Mouse (Mus musculus) heart, embryonic 10.5 days (tissue): ENCODE data around the gene Prpf3. TPM values are rescaled to one million over a fixed set of nuclear protein-coding genes. Genes with fewer than 3 reads are reported as not detected.
"Not testable (repeated sequence)": the region's sequence is repeated elsewhere in the genome, so short reads cannot be mapped to it uniquely, and the experiment has no call there.

Experiments used
- DNase-seq: peaks from one replicate; pipeline ENCODE4 v3.0.0-alpha.2; 2017; ENCODE audit warnings: low spot score
- H3K27ac ChIP-seq: fragments of 300-500 bp; sonication (generic); 2 replicates; pipeline ENCODE4 v1.5.1; 2016; ENCODE audit warnings: mild to moderate bottlenecking
- H3K27me3 ChIP-seq: fragments of 300-500 bp; sonication (generic); 2 replicates; pipeline ENCODE4 v1.6.1; 2016; ENCODE audit warnings: mild to moderate bottlenecking; ENCODE audit not compliant: poor library complexity, insufficient read depth, severe bottlenecking
- H3K36me3 ChIP-seq: fragments of 300-500 bp; sonication (generic); 2 replicates; pipeline ENCODE4 v1.6.1; 2016; ENCODE audit warnings: mild to moderate bottlenecking, moderate library complexity
- H3K4me1 ChIP-seq: fragments of 300-500 bp; sonication (generic); 2 replicates; pipeline ENCODE4 v1.6.1; 2016; ENCODE audit warnings: mild to moderate bottlenecking
- H3K4me3 ChIP-seq: fragments of 300-500 bp; sonication (generic); 2 replicates; pipeline ENCODE4 v1.5.1; 2016; ENCODE audit warnings: mild to moderate bottlenecking, moderate library complexity
- H3K9me3 ChIP-seq: fragments of 300-500 bp; sonication (generic); 2 replicates; pipeline ENCODE4 v1.6.1; 2016; ENCODE audit warnings: mild to moderate bottlenecking, moderate library complexity
- WGBS: fragments of 180-500 bp; shearing (Covaris S2); methylation state at CpG from one replicate; pipeline ENCODE4 v1.1.7; 2016; 5-methylcytosine and 5-hydroxymethylcytosine counted together
- polyA plus RNA-seq: library from polyadenylated mRNA; unstranded; fragments of >200 nt; fragmentation: Nextera tagmentation; extraction: Ambion mirVana; gene quantifications from 2 replicates; pipeline ENCODE4 v1.2.1, GENCODE M21; 2016

Prpf3 gene
- polyA plus RNA-seq, 1 experiment from 2014 or later, result 55.1 TPM

GRCm38 (mm10) chr3:95867408-95867807, 11.7 kb upstream of the Prpf3 start:
- no peak for DNase-seq
- Histone ChIP-seq H3K9me3 (no peaks in the 10 kb centered on the region), H3K4me1 (peaks cover 19% of the 10 kb centered on the region), H3K27me3 (no peaks in the 10 kb centered on the region), H3K4me3 (no peak overlapping the region), H3K36me3 (peaks cover 71% of the 10 kb centered on the region), H3K27ac (no peak overlapping the region)
- WGBS, result 88% methylated on average over 2 of the region's 2 CpGs

DNA sequence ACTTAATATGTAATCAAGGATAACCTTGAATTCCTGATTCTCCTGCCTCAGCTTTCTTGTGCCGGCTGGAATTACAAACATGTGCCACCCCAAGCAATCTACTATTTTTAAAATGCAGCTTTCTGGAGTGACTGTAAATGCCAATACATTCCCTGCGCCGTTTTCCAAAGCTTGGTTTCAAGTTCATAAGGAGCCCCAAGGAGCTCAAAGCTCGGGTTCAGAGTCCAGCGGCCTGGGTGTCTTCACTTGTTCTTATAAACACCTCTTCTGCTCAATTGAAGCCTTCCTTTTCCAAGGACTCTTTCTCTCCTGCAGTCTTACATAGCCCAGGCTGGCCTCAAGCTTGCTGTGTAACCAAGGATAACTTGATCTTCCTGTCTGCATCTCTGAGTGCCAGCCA, 10.4 kb upstream of the Prpf3 start:
- no peak for DNase-seq
- no peak overlapping the region for H3K27ac ChIP-seq
- no peaks in the 10 kb centered on the region for H3K9me3 ChIP-seq
- no peak overlapping the region for H3K4me3 ChIP-seq
- peaks cover 75% of the 10 kb centered on the region for H3K36me3 ChIP-seq
- 89% methylated on average over 5 of the region's 5 CpGs for WGBS
- no peaks in the 10 kb centered on the region for H3K27me3 ChIP-seq
- peaks cover 14% of the 10 kb centered on the region; the same call in 1 of the 2 replicates for H3K4me1 ChIP-seq

DNA sequence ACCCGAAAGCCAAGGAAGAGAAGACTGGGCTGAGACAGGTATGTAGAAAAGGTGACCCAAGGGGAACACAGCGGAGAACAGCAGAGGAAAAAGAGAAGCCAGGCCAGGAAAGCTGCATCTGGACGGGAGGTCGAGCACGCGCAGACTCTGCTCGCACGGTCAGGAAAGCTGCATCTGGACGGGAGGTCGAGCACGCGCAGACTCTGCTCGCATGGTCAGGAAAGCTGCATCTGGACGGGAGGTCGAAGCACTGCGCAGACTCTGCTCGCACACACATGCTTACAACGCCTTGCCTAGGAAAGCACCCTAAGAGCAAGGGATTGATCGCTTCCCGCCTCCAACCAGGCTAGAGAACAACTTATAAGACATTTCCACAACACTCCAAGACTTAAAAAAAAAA, 9.9 kb upstream of the Prpf3 start:
- H3K27ac ChIP-seq, result no peak overlapping the region
- no peak overlapping the region for H3K4me3 ChIP-seq
- no peaks in the 10 kb centered on the region for H3K9me3 ChIP-seq
- no peak for DNase-seq
- H3K36me3 ChIP-seq, result peaks cover 75% of the 10 kb centered on the region
- 88% methylated on average over 20 of the region's 20 CpGs for WGBS
- H3K4me1 ChIP-seq, result peaks cover 14% of the 10 kb centered on the region; the same call in 1 of the 2 replicates
- no peaks in the 10 kb centered on the region for H3K27me3 ChIP-seq

DNA sequence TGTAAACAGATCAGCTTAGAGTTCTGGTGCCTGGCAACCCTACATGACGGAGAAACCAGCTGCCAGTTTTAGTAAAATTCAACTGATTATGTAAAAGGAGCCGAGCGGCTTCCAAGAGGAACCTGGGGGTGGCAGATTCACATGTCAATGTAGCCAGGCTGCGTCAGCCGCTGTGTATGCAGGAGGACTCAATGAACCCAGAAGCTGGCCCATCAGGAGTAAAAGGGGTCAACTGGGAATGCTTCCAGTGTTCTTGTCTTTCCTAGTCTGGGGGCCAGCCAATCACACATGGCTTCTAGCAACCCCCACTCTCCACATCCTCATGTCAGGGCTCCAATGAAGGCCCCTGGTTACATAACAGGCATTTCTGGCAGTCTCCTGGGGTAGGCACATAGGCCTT, 9.4 kb upstream of the Prpf3 start:
- Histone ChIP-seq H3K4me1 (peaks cover 10% of the 10 kb centered on the region; the same call in 1 of the 2 replicates), H3K9me3 (no peaks in the 10 kb centered on the region), H3K27me3 (no peaks in the 10 kb centered on the region), H3K27ac (no peak overlapping the region), H3K4me3 (no peak overlapping the region), H3K36me3 (peaks cover 72% of the 10 kb centered on the region)
- no peak for DNase-seq
- WGBS, result 87% methylated on average over 5 of the region's 5 CpGs

DNA sequence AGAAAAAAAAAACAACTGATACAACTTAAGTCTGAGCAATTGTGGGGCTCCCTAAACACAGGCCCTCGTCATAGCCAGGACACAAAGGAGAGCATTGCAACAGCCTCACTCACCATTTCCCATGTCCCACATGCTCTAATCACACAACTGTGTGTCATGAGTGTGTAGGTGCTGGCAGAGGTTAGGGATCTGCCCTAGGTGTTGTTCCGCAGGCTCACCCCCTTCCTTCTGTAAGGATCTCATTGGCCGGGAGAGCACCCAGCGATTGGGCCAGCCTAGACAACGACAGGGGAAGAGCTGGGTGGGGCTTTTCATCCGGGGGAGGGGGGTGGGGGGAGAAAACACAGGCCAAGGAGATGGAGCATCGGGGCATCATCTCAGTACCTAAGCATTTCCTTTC, 7.9 kb upstream of the Prpf3 start:
- WGBS, result 64% methylated on average over 7 of the region's 7 CpGs
- no peak for DNase-seq
- peaks cover 9% of the 10 kb centered on the region; the same call in 1 of the 2 replicates for H3K4me1 ChIP-seq
- H3K27ac ChIP-seq, result no peak overlapping the region
- H3K36me3 ChIP-seq, result peaks cover 58% of the 10 kb centered on the region
- no peaks in the 10 kb centered on the region for H3K9me3 ChIP-seq
- no peak overlapping the region for H3K4me3 ChIP-seq
- H3K27me3 ChIP-seq, result no peaks in the 10 kb centered on the region

- Histone ChIP-seq H3K27me3 (no peaks in the 10 kb centered on the region), H3K27ac (no peak overlapping the region), H3K4me1 (peaks cover 9% of the 10 kb centered on the region; the same call in 1 of the 2 replicates), H3K36me3 (peaks cover 43% of the 10 kb centered on the region), H3K4me3 (no peak overlapping the region), H3K9me3 (no peaks in the 10 kb centered on the region)
- 65% methylated on average over 2 of the region's 2 CpGs for WGBS
- DNase-seq, result no peak
These were observed 6.1 kb upstream of the Prpf3 start for GRCm38 (mm10) chr3:95861796-95862195.

DNA sequence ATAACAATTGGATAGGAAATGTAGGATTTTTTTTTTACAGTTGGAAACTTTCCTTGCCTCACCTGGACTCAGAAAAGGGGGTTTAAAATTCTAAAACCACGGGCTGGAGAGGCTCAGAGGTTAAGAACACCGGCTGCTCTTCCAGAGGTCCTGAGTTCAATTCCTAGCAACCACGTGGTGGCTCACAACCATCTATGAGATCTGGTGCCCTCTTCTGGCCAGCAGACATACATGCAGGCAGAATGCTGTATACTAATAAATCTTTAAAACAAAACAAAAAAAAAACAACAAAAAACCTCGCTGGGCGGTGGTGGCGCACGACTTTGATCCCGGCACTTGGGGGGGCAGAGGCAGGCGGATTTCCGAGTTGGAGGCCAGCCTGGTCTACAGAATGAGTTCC, 5.5 kb upstream of the Prpf3 start:
- no peak for DNase-seq
- peaks cover 38% of the 10 kb centered on the region for H3K36me3 ChIP-seq
- WGBS, result 72% methylated on average over 10 of the region's 10 CpGs
- no peaks in the 10 kb centered on the region for H3K9me3 ChIP-seq
- no peak overlapping the region for H3K27ac ChIP-seq
- peaks cover 9% of the 10 kb centered on the region; the same call in 1 of the 2 replicates for H3K4me1 ChIP-seq
- no peak overlapping the region for H3K4me3 ChIP-seq
- H3K27me3 ChIP-seq, result no peaks in the 10 kb centered on the region

- H3K27me3 ChIP-seq, result no peaks in the 10 kb centered on the region
- no peaks in the 10 kb centered on the region for H3K9me3 ChIP-seq
- no peak overlapping the region for H3K4me3 ChIP-seq
- 82% methylated on average over 3 of the region's 3 CpGs for WGBS
- H3K27ac ChIP-seq, result no peak overlapping the region
- H3K4me1 ChIP-seq, result peaks cover 9% of the 10 kb centered on the region; the same call in 1 of the 2 replicates
- H3K36me3 ChIP-seq, result peaks cover 31% of the 10 kb centered on the region
- DNase-seq, result no peak
These were observed 4.6 kb upstream of the Prpf3 start for GRCm38 (mm10) chr3:95860323-95860722.

GRCm38 (mm10) chr3:95858278-95858677, 2.6 kb upstream of the Prpf3 start:
- H3K4me1 ChIP-seq, H3K4me3 ChIP-seq, H3K27ac ChIP-seq, H3K9me3 ChIP-seq, H3K27me3 ChIP-seq, DNase-seq: not testable (repeated sequence)
- H3K36me3 ChIP-seq, result peaks cover 15% of the 10 kb centered on the region
- 91% methylated on average over 3 of the region's 3 CpGs for WGBS

GRCm38 (mm10) chr3:95857050-95857449, 1.4 kb upstream of the Prpf3 start:
- 81% methylated on average over 1 of the region's 1 CpGs for WGBS
- not testable (repeated sequence) for H3K9me3 ChIP-seq, H3K4me3 ChIP-seq, H3K4me1 ChIP-seq, DNase-seq, H3K27me3 ChIP-seq, H3K27ac ChIP-seq
- peaks cover 20% of the 10 kb centered on the region for H3K36me3 ChIP-seq

DNA sequence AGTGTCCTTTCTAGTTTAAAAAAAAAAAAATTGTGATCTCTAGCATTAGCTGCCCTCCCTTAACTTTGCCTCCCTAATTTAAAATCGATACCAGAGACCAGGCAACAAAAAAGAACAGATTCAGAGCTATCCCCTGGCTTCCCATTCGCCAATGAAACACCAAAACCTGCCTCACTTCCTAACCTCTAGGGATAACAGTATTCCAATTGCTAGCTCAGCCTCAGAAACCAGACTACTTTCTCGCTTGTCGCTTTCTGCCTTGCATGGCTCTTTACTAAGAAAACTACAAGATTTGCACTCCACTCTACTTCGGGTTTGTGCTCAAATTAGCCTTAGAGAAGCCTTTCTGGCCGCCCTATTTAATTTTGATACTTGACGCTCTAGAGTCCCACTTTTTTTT, 430 bp upstream of the Prpf3 start:
- Histone ChIP-seq H3K36me3 (peaks cover 25% of the 10 kb centered on the region), H3K4me3 (peak overlapping the region; percentile 85), H3K4me1 (peaks cover 8% of the 10 kb centered on the region), H3K27ac (peak overlapping the region; percentile 89), H3K27me3 (no peaks in the 10 kb centered on the region), H3K9me3 (no peaks in the 10 kb centered on the region)
- no peak for DNase-seq
- 23% methylated on average over 7 of the region's 7 CpGs for WGBS

DNA sequence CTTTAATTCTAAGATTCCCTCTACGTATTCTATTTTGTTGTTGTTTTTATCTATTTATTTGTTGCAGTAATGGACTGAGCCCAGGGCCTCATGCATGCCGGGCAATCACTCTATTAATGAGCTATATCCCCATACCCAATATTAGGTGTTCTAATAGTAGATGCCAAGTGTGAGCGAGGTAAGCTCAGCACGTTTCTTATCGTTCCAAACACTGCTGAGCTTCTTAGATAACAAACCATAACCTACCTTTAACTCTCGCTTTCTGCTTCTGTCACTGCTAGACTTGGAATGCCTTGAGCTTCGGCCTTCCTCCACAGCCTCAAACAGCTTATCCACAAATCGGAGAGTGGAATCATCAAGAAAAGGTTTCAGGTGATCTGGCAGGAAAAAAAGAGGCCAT, 4.4 kb downstream of the Prpf3 start:
- H3K9me3 ChIP-seq, result no peaks in the 10 kb centered on the region
- no peak overlapping the region for H3K27ac ChIP-seq
- peaks cover 8% of the 10 kb centered on the region for H3K4me1 ChIP-seq
- peaks cover 73% of the 10 kb centered on the region for H3K36me3 ChIP-seq
- DNase-seq, result no peak
- H3K27me3 ChIP-seq, result no peaks in the 10 kb centered on the region
- H3K4me3 ChIP-seq, result no peak overlapping the region
- 88% methylated on average over 8 of the region's 8 CpGs for WGBS

DNA sequence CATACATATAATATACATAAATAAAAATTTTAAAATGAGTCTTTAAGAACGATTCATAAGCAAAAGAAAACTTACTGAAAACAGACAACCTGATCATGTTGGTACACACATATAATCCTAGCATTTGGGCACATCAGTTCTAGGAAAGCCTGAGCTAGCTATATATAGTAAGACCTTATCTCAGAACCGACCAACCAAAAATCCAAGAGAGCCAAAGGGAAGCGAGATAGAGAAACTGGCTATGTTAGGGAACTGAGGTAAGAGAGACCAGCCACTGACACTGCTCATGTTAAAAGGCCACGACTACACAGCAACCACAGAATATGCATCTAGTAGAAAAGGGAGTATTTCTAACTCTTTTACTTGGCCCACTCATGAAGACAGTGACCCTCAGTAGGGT, 5.1 kb downstream of the Prpf3 start:
- Histone ChIP-seq H3K27ac (no peak overlapping the region; the same call in 1 of the 2 replicates), H3K4me1 (peaks cover 8% of the 10 kb centered on the region), H3K27me3 (no peaks in the 10 kb centered on the region), H3K4me3 (no peak overlapping the region), H3K9me3 (no peaks in the 10 kb centered on the region), H3K36me3 (peaks cover 80% of the 10 kb centered on the region)
- 44% methylated on average over 4 of the region's 4 CpGs for WGBS
- DNase-seq, result no peak

GRCm38 (mm10) chr3:95842503-95843214, 13.0 kb downstream of the Prpf3 start:
- 87% methylated on average over 3 of the region's 3 CpGs for WGBS
- peaks cover 95% of the 10 kb centered on the region for H3K36me3 ChIP-seq

More at GRCm38 (mm10) chr3:95842503-95843214, 13.0 kb downstream of the Prpf3 start:
- Histone ChIP-seq H3K4me3 (no peak overlapping the region), H3K27ac (no peak overlapping the region), H3K4me1 (no peaks in the 10 kb centered on the region), H3K27me3 (no peaks in the 10 kb centered on the region), H3K9me3 (no peaks in the 10 kb centered on the region)
- no peak for DNase-seq
